Comparison of ENCODE assay signal across 8 mouse cellular contexts in the genomic region with DNA sequence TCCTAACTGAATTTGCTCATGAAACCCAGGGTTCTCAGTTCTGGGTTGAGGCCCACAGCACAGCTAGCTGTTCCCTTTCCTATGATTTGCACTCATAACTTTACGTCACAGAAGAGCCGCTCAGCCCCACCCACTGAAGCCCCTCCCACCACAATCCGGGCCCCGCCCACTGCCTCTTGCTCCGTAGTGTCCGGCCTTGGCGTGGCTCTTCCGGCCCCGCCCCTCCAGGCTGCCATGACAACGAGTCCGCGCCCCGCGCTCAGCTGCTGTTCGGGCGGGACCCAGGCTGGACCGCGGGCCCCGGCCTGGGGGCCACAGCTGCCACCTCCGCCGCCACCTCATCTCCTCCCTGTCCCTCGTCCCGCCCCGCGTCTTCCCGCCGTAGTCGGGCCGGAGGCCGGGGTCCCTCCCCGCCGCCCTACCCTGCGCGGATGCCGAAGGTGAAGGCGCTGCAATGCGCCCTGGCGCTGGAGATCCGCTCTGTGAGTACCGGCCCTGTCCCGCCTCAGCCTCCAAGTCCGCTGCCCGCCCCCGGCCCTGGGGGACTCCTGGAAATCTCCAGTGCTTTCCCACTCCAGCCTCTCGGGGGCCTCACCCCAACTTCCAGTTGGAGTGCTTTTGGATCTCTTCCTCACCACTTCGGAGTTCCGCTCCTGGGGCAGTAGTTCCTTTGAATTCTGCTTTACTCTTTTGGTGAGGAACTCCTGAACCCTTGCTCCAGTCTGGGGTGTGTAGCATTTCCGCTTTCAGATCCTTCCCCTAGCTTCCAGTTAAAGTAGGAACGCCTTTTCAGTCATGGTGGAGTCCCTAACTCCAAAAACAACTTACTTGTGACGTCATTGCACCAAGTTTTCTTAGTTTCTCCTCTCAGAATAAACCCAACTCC. TPM values are rescaled to one million over a fixed set of nuclear protein-coding genes. Genes with fewer than 3 reads are reported as not detected.
DNase-seq lines count a peak whose midpoint lies in the region; ATAC-seq and TF ChIP-seq lines count a peak whose summit lies in the region.

A gene (plus strand): TSS at position 209 of the 886 bp plus-strand sequence.

- in situ Hi-C loops in ES-E14 (cut with MboI; ENCODE audit: low sequenced_read_pairs in 2 of 2, unreplicated experiment in 2 of 2) = no loop called here

- H3K9me3 ChIP-seq in ES-E14 (ENCODE audit: control insufficient read depth, insufficient read depth, low read depth, low read length) = no peaks in the 10 kb centered on the region
- H3K9me3 ChIP-seq in forebrain, postnatal 0 days (ENCODE audit: low read length) = no peaks in the 10 kb centered on the region
- no peaks in the 10 kb centered on the region for H3K9me3 ChIP-seq in lung, embryonic 14.5 days (ENCODE audit: low read depth, low read length)

- no peaks in the 10 kb centered on the region for H3K27me3 ChIP-seq in cerebellum, adult 2 months (ENCODE audit: control insufficient read depth, insufficient read depth, low read length)
- no peaks in the 10 kb centered on the region for H3K27me3 ChIP-seq in forebrain, postnatal 0 days (ENCODE audit: insufficient read depth, low read length)
- no peaks in the 10 kb centered on the region for H3K27me3 ChIP-seq in lung, embryonic 14.5 days (ENCODE audit: insufficient read depth, low read length)

- TF ChIP-seq POLR2A in cerebellum, adult 2 months (IDR thresholded peaks at IDR 0.05; ENCODE audit: borderline replicate concordance, insufficient read depth, low read length) = no peak

- peak within 1 kb of the TSS; percentile 92 to 93 for H3K4me3 ChIP-seq in ES-E14 (ENCODE audit: insufficient read depth in 1 of 2, low read depth in 1 of 2, low read length in 2 of 2, poor library complexity in 1 of 2, severe bottlenecking in 1 of 2)
- H3K4me3 ChIP-seq in cerebellum, adult 2 months (replicated peaks; ENCODE audit: insufficient read depth, low read depth, low read length) = peak within 1 kb of the TSS; percentile 37
- H3K4me3 ChIP-seq in forebrain, postnatal 0 days (ENCODE audit: low read depth, low read length) = peak within 1 kb of the TSS; percentile 60
- peak within 1 kb of the TSS; percentile 54 for H3K4me3 ChIP-seq in layer of hippocampus, adult 2 months
- peak within 1 kb of the TSS; percentile 91 for H3K4me3 ChIP-seq in lung, embryonic 14.5 days (ENCODE audit: low read depth, low read length)

- H3K4me2 ChIP-seq in forebrain, postnatal 0 days (ENCODE audit: low read depth) = peak within 1 kb of the TSS; percentile 92
- peak within 1 kb of the TSS; percentile 63 for H3K4me2 ChIP-seq in lung, embryonic 14.5 days

- ATAC-seq in forebrain, postnatal 0 days = peak; percentile 91
- ATAC-seq in lung, embryonic 14.5 days (ENCODE audit: insufficient read depth) = peak; percentile 97
- ATAC-seq in neutrophil, adult 5-6 weeks (ENCODE audit: extremely low read depth, insufficient number of reproducible peaks, low FRiP score, poor library complexity, severe bottlenecking) = peak; percentile 90

- intact Hi-C loops in heart, postnatal 36 days (cut with DNase I) = loop anchor here (2.0 kb wide), 1 partner anchor 33 kb away; no protein-coding TSS in a partner anchor

- 1% methylated on average over 49 of the region's 50 CpGs for WGBS in cerebellum, adult 2 months
- WGBS in forebrain, postnatal 0 days = under 1% methylated on average over 49 of the region's 50 CpGs
- under 1% methylated on average over 47 of the region's 50 CpGs for WGBS in lung, embryonic 14.5 days

- H3K36me3 ChIP-seq in ES-E14 (ENCODE audit: control insufficient read depth, insufficient read depth, low read length, poor library complexity, severe bottlenecking) = no peaks in the 10 kb centered on the region
- no peaks in the 10 kb centered on the region for H3K36me3 ChIP-seq in forebrain, postnatal 0 days (ENCODE audit: insufficient read depth)
- no peaks in the 10 kb centered on the region for H3K36me3 ChIP-seq in lung, embryonic 14.5 days (ENCODE audit: insufficient read depth)

- H3K9ac ChIP-seq in ES-E14 (ENCODE audit: insufficient read depth, low read depth, low read length, poor library complexity, severe bottlenecking) = peak within 1 kb of the TSS; percentile 78
- H3K9ac ChIP-seq in forebrain, postnatal 0 days = peak within 1 kb of the TSS; percentile 49
- peak within 1 kb of the TSS; percentile 78 for H3K9ac ChIP-seq in lung, embryonic 14.5 days

- DNase-seq in ES-E14 (ENCODE audit: low read depth, low spot score) = peak; percentile 88
- DNase-seq in cerebellum, adult 2 months = peak; percentile 15 to 24
- DNase-seq in forebrain, postnatal 0 days = peak; percentile 61
- peak; percentile 91 to 93 for DNase-seq in heart, postnatal 36 days
- DNase-seq in layer of hippocampus, adult 2 months (ENCODE audit: low spot score in 2 of 2) = peak; percentile 34 to 46
- peak; percentile 94 for DNase-seq in lung, embryonic 14.5 days
- peak; percentile 91 for DNase-seq in testis, postnatal 14 days (ENCODE audit: low spot score)

- peaks cover 2 to 4% of the 10 kb centered on the region in 2 experiments; a peak in 3 of 4 replicates for H3K4me1 ChIP-seq in ES-E14 (ENCODE audit: control insufficient read depth in 2 of 2, insufficient read depth in 2 of 2, low read length in 2 of 2, poor library complexity in 1 of 2)
- no peaks in the 10 kb centered on the region for H3K4me1 ChIP-seq in cerebellum, adult 2 months (ENCODE audit: control insufficient read depth, insufficient read depth, low read length)
- no peaks in the 10 kb centered on the region for H3K4me1 ChIP-seq in forebrain, postnatal 0 days (ENCODE audit: insufficient read depth)
- no peaks in the 10 kb centered on the region for H3K4me1 ChIP-seq in lung, embryonic 14.5 days (ENCODE audit: insufficient read depth)

- no peak for TF ChIP-seq CTCF in cerebellum, adult 2 months (IDR thresholded peaks at IDR 0.05; ENCODE audit: borderline replicate concordance, insufficient read depth, low read depth, low read length)
- TF ChIP-seq CTCF in forebrain, postnatal 0 days (IDR thresholded peaks at IDR 0.05; ENCODE audit: low read depth) = no peak
- TF ChIP-seq CTCF in layer of hippocampus, adult 2 months (conservative IDR thresholded peaks at IDR 0.05) = no peak
- no peak; the same call in 1 of the 2 replicates for TF ChIP-seq CTCF in lung, embryonic 14.5 days (IDR thresholded peaks at IDR 0.05; ENCODE audit: low read depth)

- H3K27ac ChIP-seq in ES-E14 (ENCODE audit: insufficient read depth, low read depth, low read length, poor library complexity, severe bottlenecking) = no peak within 1 kb of the TSS
- H3K27ac ChIP-seq in cerebellum, adult 2 months (ENCODE audit: insufficient read depth, low read length) = no peak within 1 kb of the TSS
- H3K27ac ChIP-seq in forebrain, postnatal 0 days (ENCODE audit: low read depth, low read length) = no peak within 1 kb of the TSS
- H3K27ac ChIP-seq in layer of hippocampus, adult 2 months = peak within 1 kb of the TSS; percentile 68
- H3K27ac ChIP-seq in lung, embryonic 14.5 days (ENCODE audit: low read depth) = peak within 1 kb of the TSS; percentile 86

TF ChIP-seq in ES-E14, 5 proteins besides CTCF, POLR2A, EP300 and RAD21:
- TF ChIP-seq HCFC1 (IDR thresholded peaks at IDR 0.05; ENCODE audit: borderline replicate concordance, insufficient read depth, low read length) = peak; percentile 42; the same call in 1 of the 2 replicates
- no peak for TF ChIP-seq ZC3H11A (IDR thresholded peaks at IDR 0.05; ENCODE audit: borderline replicate concordance, low read depth, low read length)

RNA-seq across cellular contexts. Expression of the gene that starts here (rescaled TPM):
- 8.1 and 9.0 TPM in 2 replicates for total RNA-seq in ES-E14 (2012; rRNA removed)
- polyA plus RNA-seq in cerebellum, adult 2 months (2012; rRNA removed) = 6.9 and 8.2 TPM in 2 replicates
- total RNA-seq in forebrain, postnatal 0 days (2014; rRNA removed) = 7.3 and 20.0 TPM in 2 replicates
- 8.0 and 12.9 TPM in 2 replicates for polyA plus RNA-seq in forebrain, postnatal 0 days (2015; fragmentation: Nextera tagmentation; extraction: Ambion mirVana)
- total RNA-seq in heart, postnatal 36 days (2021) = 1 to 10 TPM; 9.8 to 9.9 TPM
- 1 to 10 TPM; 2.2 to 3.1 TPM for total RNA-seq in layer of hippocampus, adult 2 months (2021)
- 29.6 and 30.4 TPM in 2 replicates for polyA plus RNA-seq in lung, embryonic 14.5 days (2014; fragmentation: Nextera tagmentation; extraction: Ambion mirVana)
- total RNA-seq in neutrophil, adult 5-6 weeks (2017) = 25.1 and 27.5 TPM in 2 replicates

Comparison
In these comparisons a context has a peak if more than half of its experiments do, and no peak if none do; other contexts are left out.
1. DNase-seq: peak in every context shown above with its lines; median percentile 94 in lung, embryonic 14.5 days; 92 in heart, postnatal 36 days; 91 in testis, postnatal 14 days; 88 in ES-E14; 61 in forebrain, postnatal 0 days; 40 in layer of hippocampus, adult 2 months; 20 in cerebellum, adult 2 months.
2. H3K27ac ChIP-seq: peak in layer of hippocampus, adult 2 months (single experiment) and lung, embryonic 14.5 days (single experiment); none in ES-E14 (single experiment), cerebellum, adult 2 months (single experiment) and forebrain, postnatal 0 days (single experiment).
3. H3K4me3 ChIP-seq: peak in every context shown above with its lines; median percentile 92 in ES-E14; 91 in lung, embryonic 14.5 days; 60 in forebrain, postnatal 0 days; 54 in layer of hippocampus, adult 2 months; 37 in cerebellum, adult 2 months.
4. Peak in every context shown above with its lines, with median percentiles within 50 percentile points of each other: H3K9ac ChIP-seq and ATAC-seq.